Mouse (Mus musculus) limb, embryonic 14.5 days (tissue): ENCODE measurements around the gene Sh3pxd2a. TPM values are rescaled to one million over a fixed set of nuclear protein-coding genes. Genes with fewer than 3 reads are reported as not detected.

Experiments used
- ATAC-seq: fragments of 200-750 bp; cut with Nextera tagmentation; 2 replicates; pipeline ENCODE4 v1.8.0; 2017; ENCODE audit warnings: low read depth, moderate number of reproducible peaks, moderate TSS enrichment; ENCODE audit not compliant: low FRiP score
- DNase-seq: peaks from one replicate; pipeline ENCODE4 v3.0.0-alpha.2; 2015; ENCODE audit warnings: low spot score
- H3K27ac ChIP-seq: fragments of 300-500 bp; sonication (generic); replicated peaks from 2 replicates; pipeline ENCODE4 v1.5.1; 2014; ENCODE audit warnings: low read depth, mild to moderate bottlenecking, low read length, moderate library complexity, mixed read lengths
- H3K27me3 ChIP-seq: fragments of 300-500 bp; sonication (generic); 2 replicates; pipeline ENCODE4 v1.6.1; 2014; ENCODE audit warnings: low read length, mixed read lengths; ENCODE audit not compliant: control insufficient read depth, insufficient read depth
- H3K36me3 ChIP-seq: fragments of 300-500 bp; sonication (generic); 2 replicates; pipeline ENCODE4 v1.6.1; 2014; ENCODE audit warnings: mild to moderate bottlenecking, low read length, moderate library complexity, mixed read lengths; ENCODE audit not compliant: control insufficient read depth, insufficient read depth
- H3K4me1 ChIP-seq: fragments of 300-500 bp; sonication (generic); 2 replicates; pipeline ENCODE4 v1.6.1; 2014; ENCODE audit warnings: antibody characterized with exemption, low read length, mixed read lengths; ENCODE audit not compliant: control insufficient read depth, insufficient read depth
- H3K4me2 ChIP-seq: fragments of 300-500 bp; sonication (generic); replicated peaks from 2 replicates; pipeline ENCODE4 v1.6.1; 2014; ENCODE audit warnings: low read depth, mild to moderate bottlenecking, low read length, moderate library complexity; ENCODE audit not compliant: severe bottlenecking
- H3K4me3 ChIP-seq: fragments of 300-500 bp; sonication (generic); replicated peaks from 2 replicates; pipeline ENCODE4 v1.5.1; 2014; ENCODE audit warnings: low read length
- H3K9ac ChIP-seq: fragments of 300-500 bp; sonication (generic); 2 replicates; pipeline ENCODE4 v1.6.1; 2014; ENCODE audit warnings: mild to moderate bottlenecking, low read depth, low read length, moderate library complexity; ENCODE audit not compliant: severe bottlenecking
- H3K9me3 ChIP-seq: fragments of 300-500 bp; sonication (generic); 2 replicates; pipeline ENCODE4 v1.6.1; 2016; ENCODE audit warnings: low read length; ENCODE audit not compliant: control insufficient read depth
- POLR2A ChIP-seq: fragments of 200-500 bp; IDR thresholded peaks from 2 replicates; pipeline ENCODE4 v1.8.0; 2012; ENCODE audit warnings: inconsistent platforms, mild to moderate bottlenecking, moderate library complexity, borderline replicate concordance; ENCODE audit not compliant: insufficient read depth, insufficient read length; ENCODE audit errors: extremely low read depth
- WGBS: fragments of 180-500 bp; shearing (Covaris S2); extraction: QIAGEN DNeasy Blood & Tissue Kit; methylation state at CpG from one replicate; pipeline ENCODE4 v1.1.7; 2014; 5-methylcytosine and 5-hydroxymethylcytosine counted together
- polyA plus RNA-seq, 2 experiments: library from polyadenylated mRNA; depleted of rRNA in 1 of 2; stranded (reverse) in 1 of 2; unstranded in 1 of 2; fragments of >200 nt; fragmentation: Nextera tagmentation in 1 of 2; extraction: Ambion mirVana in 1 of 2; gene quantifications; 2 replicates each; pipeline versions ENCODE4 v1.2.1 to v1.2.3; 2012 to 2014

Sh3pxd2a gene
- polyA plus RNA-seq, 2 experiments: 17.1 to 61.7 TPM

DNA sequence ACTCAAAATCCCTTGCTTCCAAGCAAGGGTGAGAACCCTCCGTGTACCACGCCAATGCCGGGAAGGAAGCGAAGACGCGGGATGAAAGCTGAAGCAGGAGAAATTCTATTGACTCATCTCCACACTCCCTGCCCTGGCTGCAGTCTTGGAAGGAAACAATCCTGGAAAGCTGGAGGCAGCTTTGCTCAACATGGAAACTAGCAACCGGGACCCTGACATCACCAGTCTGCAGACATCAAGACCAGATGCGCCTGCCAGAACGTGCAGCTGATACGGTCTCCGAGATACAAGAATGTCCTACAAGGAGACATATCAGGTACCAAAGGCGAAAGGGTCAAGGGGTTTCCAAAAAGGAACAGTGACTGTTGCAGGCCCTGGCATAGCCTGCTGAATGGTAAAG, 154.4 kb downstream of the Sh3pxd2a start:
- WGBS: 91% methylated on average over 12 of the region's 12 CpGs
- H3K27ac ChIP-seq: no peak overlapping the region
- no peak for DNase-seq
- no peaks in the 10 kb centered on the region for H3K9me3 ChIP-seq
- no peak for ATAC-seq
- no peak overlapping the region for H3K4me3 ChIP-seq
- peaks cover 27% of the 10 kb centered on the region for H3K4me1 ChIP-seq
- H3K4me2 ChIP-seq: no peak overlapping the region
- H3K9ac ChIP-seq: no peak overlapping the region
- peaks cover 57% of the 10 kb centered on the region for H3K36me3 ChIP-seq
- TF ChIP-seq POLR2A: no peak
- H3K27me3 ChIP-seq: no peaks in the 10 kb centered on the region

DNA sequence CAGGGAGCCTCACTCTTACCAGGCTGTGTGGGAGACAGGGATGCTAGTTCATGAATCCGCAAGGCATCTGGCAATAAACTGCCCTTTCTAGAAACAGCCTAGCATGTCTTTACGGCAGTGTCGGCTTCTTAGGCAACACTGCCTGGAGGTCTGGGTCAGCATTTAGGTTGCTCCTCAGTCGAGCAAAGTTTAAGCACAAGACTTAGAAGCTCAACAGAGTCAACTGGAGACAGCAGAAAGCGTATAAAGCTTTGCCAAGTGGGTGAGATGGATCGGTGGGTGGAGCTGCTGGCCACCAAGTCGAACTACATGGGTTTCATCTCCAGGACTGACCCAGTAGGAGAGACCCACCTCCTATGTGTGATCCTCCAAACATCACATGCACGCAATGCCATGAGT, 157.3 kb downstream of the Sh3pxd2a start:
- Histone ChIP-seq H3K36me3 (peaks cover 62% of the 10 kb centered on the region), H3K27me3 (no peaks in the 10 kb centered on the region), H3K9me3 (no peaks in the 10 kb centered on the region), H3K4me3 (no peak overlapping the region), H3K4me2 (no peak overlapping the region), H3K4me1 (peaks cover 21% of the 10 kb centered on the region), H3K9ac (no peak overlapping the region), H3K27ac (no peak overlapping the region)
- no peak for TF ChIP-seq POLR2A
- ATAC-seq: no peak
- 81% methylated on average over 8 of the region's 8 CpGs for WGBS
- DNase-seq: no peak

DNA sequence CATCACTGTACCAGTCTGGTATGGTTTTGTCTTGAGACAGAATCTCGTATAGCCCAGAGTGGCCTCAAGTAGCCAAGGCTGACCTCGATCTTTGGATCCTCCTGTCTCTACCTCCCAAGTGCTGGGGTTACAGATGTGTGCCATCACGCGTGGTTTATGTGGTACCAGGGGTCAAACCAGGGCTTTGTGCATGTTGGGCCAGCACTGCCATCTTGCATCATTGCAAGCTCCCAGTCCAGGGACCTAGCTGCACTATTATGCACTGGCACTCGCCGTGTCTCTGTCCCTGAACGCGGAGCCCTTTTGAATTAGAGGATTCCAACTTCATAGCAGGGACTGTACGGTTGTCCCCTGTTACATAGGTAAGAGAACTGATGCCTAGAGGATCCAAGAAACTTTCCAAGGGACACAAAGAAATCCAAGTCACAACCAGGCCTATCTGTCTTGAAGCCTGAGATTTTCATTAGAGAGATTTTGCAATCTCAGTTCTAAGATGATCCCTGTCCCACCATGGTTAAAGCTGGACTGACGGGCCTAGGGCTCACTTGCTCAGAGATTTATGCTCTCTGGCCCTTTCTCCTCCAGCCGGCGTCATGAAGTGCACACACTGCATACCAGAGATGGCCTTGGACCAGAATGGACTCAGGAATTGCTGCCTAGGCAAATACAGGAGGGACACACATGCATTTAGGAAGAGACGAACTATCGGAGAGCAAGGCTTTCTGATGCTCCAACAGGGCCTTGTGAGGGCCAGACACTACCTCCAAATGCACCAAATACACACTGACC, 157.9 kb downstream of the Sh3pxd2a start:
- Histone ChIP-seq H3K27ac (no peak overlapping the region), H3K4me1 (peaks cover 21% of the 10 kb centered on the region), H3K4me2 (no peak overlapping the region), H3K9ac (no peak overlapping the region), H3K9me3 (no peaks in the 10 kb centered on the region), H3K4me3 (no peak overlapping the region), H3K27me3 (no peaks in the 10 kb centered on the region), H3K36me3 (peaks cover 60% of the 10 kb centered on the region)
- no peak for ATAC-seq
- no peak for TF ChIP-seq POLR2A
- WGBS: 88% methylated on average over 14 of the region's 14 CpGs
- DNase-seq: no peak

DNA sequence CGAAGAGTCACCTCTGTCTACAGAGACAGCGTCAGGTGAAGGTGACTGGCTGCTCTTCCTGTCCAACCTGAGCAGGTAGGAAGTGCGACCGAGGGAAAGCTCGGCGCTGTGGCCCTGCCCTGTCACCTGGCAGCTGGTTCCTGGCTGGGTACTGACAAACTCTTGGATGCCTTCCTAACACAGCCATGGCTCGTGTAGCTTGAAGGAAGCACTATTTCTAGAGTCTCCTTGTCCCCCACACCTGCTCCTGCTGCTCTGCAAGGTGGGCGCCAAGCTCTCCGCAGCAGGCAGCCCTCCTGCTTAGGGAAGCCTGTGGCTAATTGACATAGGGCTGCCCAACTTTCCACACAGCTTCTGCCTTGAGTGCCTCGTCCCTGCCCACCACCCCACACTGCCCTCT, 158.8 kb downstream of the Sh3pxd2a start:
- Histone ChIP-seq H3K27ac (no peak overlapping the region), H3K36me3 (peaks cover 66% of the 10 kb centered on the region)

DNA sequence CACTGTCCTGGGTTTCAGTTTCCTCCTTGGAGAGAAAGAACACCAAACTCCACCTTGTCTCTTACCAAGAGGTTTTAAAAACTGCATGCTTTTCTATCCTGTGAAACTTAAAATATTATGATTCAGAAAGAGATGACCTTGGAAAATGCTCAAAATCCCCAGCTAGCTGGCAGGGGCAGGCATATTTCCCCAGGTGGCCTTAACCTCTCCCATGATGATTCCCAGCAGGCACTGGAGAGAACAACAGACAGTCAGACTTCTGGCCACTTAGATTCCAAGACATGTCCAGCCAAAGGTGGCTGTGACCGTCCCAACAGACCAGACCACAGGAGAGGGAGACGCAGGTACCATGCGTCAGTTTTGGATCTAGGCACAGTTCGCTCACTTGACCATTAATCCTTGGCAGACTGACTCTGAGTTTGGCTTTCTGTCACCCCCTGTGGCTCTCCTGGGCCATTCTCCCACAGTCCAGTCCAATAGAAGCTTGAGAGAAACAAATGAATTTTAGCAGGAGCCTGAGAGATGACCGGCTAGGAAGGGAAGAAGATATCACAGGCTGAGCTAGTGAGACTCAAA, 159.9 kb downstream of the Sh3pxd2a start:
- peaks cover 27% of the 10 kb centered on the region for H3K4me1 ChIP-seq
- 82% methylated on average over 5 of the region's 5 CpGs for WGBS
- peaks cover 65% of the 10 kb centered on the region for H3K36me3 ChIP-seq

More for the DNA sequence above, 158.8 kb downstream of the Sh3pxd2a start:
- no peak overlapping the region for H3K9ac ChIP-seq
- 84% methylated on average over 10 of the region's 10 CpGs for WGBS
- no peaks in the 10 kb centered on the region for H3K27me3 ChIP-seq
- no peak overlapping the region for H3K4me2 ChIP-seq
- ATAC-seq: no peak
- peaks cover 30% of the 10 kb centered on the region for H3K4me1 ChIP-seq
- no peak for DNase-seq
- no peak overlapping the region for H3K4me3 ChIP-seq
- H3K9me3 ChIP-seq: no peaks in the 10 kb centered on the region
- no peak for TF ChIP-seq POLR2A

More for the DNA sequence above, 159.9 kb downstream of the Sh3pxd2a start:
- ATAC-seq (no peak), DNase-seq (no peak)
- H3K9ac ChIP-seq: no peak overlapping the region
- no peaks in the 10 kb centered on the region for H3K9me3 ChIP-seq
- no peak for TF ChIP-seq POLR2A
- no peak overlapping the region for H3K4me2 ChIP-seq
- H3K27me3 ChIP-seq: no peaks in the 10 kb centered on the region
- no peak overlapping the region for H3K27ac ChIP-seq
- no peak overlapping the region for H3K4me3 ChIP-seq
